Mouse (Mus musculus): Measurements from ENCODE around the gene Dcbld1. TPM values are rescaled to one million over a fixed set of nuclear protein-coding genes. Genes with fewer than 3 reads are reported as not detected.

Gene Dcbld1
- total and polyA plus RNA-seq, 3 experiments: under 0.01 TPM; not detected in 2

DNA sequence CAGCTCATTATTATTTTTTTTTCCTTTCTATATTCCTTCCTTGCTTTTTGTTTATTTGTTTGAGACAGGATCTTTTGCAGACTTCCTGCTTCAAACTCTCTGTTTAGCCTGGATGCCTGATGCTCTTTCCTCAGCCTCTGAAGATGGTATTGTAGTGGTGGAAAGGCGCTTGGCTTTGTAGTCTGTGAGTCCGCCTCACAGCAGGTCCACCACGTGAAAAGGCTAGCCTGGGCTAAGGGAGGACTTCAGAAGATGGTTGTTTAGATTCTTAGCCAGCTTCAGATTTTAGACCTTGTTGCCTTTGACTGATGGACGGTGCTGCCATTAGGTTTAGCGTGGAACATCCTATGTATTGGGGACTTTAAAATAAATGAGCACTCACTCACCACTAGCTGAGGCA is 2.0 kb downstream of the Dcbld1 start:
- 0 out of 2 replicates have a peak, but pooled peaks cover 2% of the 10 kb centered on the region for H3K9me3 ChIP-seq (replicated peaks)
- TF ChIP-seq CTCF (IDR thresholded peaks at IDR 0.05; ENCODE audit: low read depth, low read length): no peak
- no peak for TF ChIP-seq GATA1 (IDR thresholded peaks at IDR 0.05; ENCODE audit: borderline replicate concordance, low read length)
- TF ChIP-seq TAL1 (conservative IDR thresholded peaks at IDR 0.05; ENCODE audit: low read depth, low read length): no peak
- no peak for TF ChIP-seq POLR2AphosphoS5 (IDR thresholded peaks at IDR 0.05; ENCODE audit: insufficient replicate concordance, low read depth, low read length)
- no peak for TF ChIP-seq GATA2 (IDR thresholded peaks at IDR 0.05; ENCODE audit: borderline replicate concordance, low read depth, low read length)
- H3K36me3 ChIP-seq (replicated peaks): no peaks in the 10 kb centered on the region
- H3K27me3 ChIP-seq (ENCODE audit: insufficient read depth, low read length): no peaks in the 10 kb centered on the region
- no peaks in the 10 kb centered on the region for H3K4me1 ChIP-seq (ENCODE audit: insufficient read depth, low read depth, low read length)
- no peak overlapping the region for H3K4me3 ChIP-seq (ENCODE audit: low read depth, low read length)
- DNase-seq (ENCODE audit: low spot score) (no peak), ATAC-seq (ENCODE audit: extremely low read depth, insufficient number of reproducible peaks, low FRiP score, poor library complexity, severe bottlenecking) (no peak)

DNA sequence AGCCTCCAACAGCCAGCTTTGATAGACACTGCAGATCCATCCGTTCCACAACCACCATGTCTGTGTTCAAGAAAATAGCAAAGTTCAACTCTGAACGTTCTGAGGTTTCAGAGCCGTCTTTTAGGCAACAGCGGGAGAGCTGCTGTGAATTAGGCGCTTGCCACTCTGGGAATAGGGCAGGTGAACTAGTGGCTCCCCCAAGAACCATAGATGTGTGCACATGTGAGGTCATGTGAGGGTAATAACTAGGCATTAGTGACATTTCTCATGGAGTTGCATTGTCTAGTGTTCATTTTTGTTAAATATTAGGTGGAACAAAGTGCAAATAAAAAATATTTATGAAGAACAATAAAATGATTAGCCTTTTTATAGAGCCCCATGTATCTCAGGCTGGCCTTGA is 8.6 kb downstream of the Dcbld1 start:
- no peaks in the 10 kb centered on the region for H3K36me3 ChIP-seq (replicated peaks)
- no peak overlapping the region for H3K4me3 ChIP-seq (ENCODE audit: low read depth, low read length)
- H3K27me3 ChIP-seq (ENCODE audit: insufficient read depth, low read length): no peaks in the 10 kb centered on the region
- TF ChIP-seq CTCF (IDR thresholded peaks at IDR 0.05; ENCODE audit: low read depth, low read length): no peak
- TF ChIP-seq TAL1 (conservative IDR thresholded peaks at IDR 0.05; ENCODE audit: low read depth, low read length): no peak
- TF ChIP-seq GATA1 (IDR thresholded peaks at IDR 0.05; ENCODE audit: borderline replicate concordance, low read length): no peak
- TF ChIP-seq POLR2AphosphoS5 (IDR thresholded peaks at IDR 0.05; ENCODE audit: insufficient replicate concordance, low read depth, low read length): no peak
- TF ChIP-seq GATA2 (IDR thresholded peaks at IDR 0.05; ENCODE audit: borderline replicate concordance, low read depth, low read length): no peak
- ATAC-seq (ENCODE audit: extremely low read depth, insufficient number of reproducible peaks, low FRiP score, poor library complexity, severe bottlenecking) (no peak), DNase-seq (ENCODE audit: low spot score) (no peak)
- H3K4me1 ChIP-seq (ENCODE audit: insufficient read depth, low read depth, low read length): no peaks in the 10 kb centered on the region
- H3K9me3 ChIP-seq (replicated peaks): no peaks in the 10 kb centered on the region

DNA sequence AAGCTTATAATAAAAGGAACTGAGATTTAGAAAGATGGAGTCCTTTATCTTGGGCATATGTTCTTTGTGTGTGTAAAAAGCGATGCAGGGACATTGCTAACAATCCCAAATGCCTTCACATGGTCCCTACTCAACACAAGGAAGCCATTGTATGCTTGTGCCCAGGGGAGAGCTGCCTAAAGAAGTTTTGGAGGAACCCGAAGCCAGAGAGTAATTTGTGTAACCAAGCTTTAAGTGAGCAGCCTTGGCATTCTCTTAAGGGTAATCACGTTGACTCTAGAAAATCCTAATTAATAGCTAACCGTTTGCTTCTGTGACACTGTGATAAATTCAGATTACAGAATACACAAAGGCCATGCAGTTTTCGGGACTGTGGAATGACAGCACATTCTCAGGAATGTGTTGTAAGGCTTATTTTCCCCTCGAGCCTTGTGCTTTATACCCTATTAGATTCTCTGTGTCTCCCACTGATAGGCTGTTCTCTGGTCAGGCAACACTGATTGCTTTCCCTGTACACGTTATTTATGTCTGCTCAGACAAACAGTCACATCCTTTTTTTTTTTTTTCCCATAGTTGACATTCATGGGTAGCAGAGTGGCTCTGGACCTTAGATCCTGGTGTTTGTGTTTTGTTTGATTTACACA is 9.4 kb downstream of the Dcbld1 start:
- TF ChIP-seq POLR2AphosphoS5 (IDR thresholded peaks at IDR 0.05; ENCODE audit: insufficient replicate concordance, low read depth, low read length) (no peak), GATA1 (IDR thresholded peaks at IDR 0.05; ENCODE audit: borderline replicate concordance, low read length) (no peak), GATA2 (IDR thresholded peaks at IDR 0.05; ENCODE audit: borderline replicate concordance, low read depth, low read length) (no peak), CTCF (IDR thresholded peaks at IDR 0.05; ENCODE audit: low read depth, low read length) (no peak), TAL1 (conservative IDR thresholded peaks at IDR 0.05; ENCODE audit: low read depth, low read length) (no peak)
- H3K4me3 ChIP-seq (ENCODE audit: low read depth, low read length): no peak overlapping the region
- ATAC-seq (ENCODE audit: extremely low read depth, insufficient number of reproducible peaks, low FRiP score, poor library complexity, severe bottlenecking): no peak

DNA sequence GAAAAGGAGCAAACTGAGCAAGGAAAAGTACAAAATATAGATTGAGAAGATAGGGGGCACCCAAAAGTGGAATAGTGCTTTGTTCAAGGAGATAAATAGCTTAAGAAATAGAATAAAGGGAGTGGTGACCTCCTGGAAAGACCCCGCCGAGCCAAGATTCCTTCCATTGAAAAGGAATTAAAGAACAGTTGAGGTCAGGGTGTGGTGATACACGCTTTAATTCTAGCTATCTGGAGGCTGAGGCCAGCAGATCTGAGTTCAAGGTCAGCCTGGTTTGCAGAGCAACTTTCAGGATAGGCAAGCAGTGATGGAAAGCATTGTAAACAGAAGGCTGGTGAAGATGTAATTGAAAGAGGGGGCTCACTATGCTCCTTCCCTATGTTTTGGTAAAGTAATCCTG is 12.8 kb downstream of the Dcbld1 start:
- Histone ChIP-seq H3K27me3 (ENCODE audit: insufficient read depth, low read length) (no peaks in the 10 kb centered on the region), H3K4me1 (ENCODE audit: insufficient read depth, low read depth, low read length) (no peaks in the 10 kb centered on the region), H3K4me3 (ENCODE audit: low read depth, low read length) (no peak overlapping the region), H3K9me3 (replicated peaks) (no peaks in the 10 kb centered on the region), H3K36me3 (replicated peaks) (no peaks in the 10 kb centered on the region)
- ATAC-seq (ENCODE audit: extremely low read depth, insufficient number of reproducible peaks, low FRiP score, poor library complexity, severe bottlenecking): no peak
- TF ChIP-seq CTCF (IDR thresholded peaks at IDR 0.05; ENCODE audit: low read depth, low read length): no peak
- no peak for TF ChIP-seq TAL1 (conservative IDR thresholded peaks at IDR 0.05; ENCODE audit: low read depth, low read length)
- no peak for TF ChIP-seq POLR2AphosphoS5 (IDR thresholded peaks at IDR 0.05; ENCODE audit: insufficient replicate concordance, low read depth, low read length)
- TF ChIP-seq GATA1 (IDR thresholded peaks at IDR 0.05; ENCODE audit: borderline replicate concordance, low read length): no peak
- DNase-seq (ENCODE audit: low spot score): no peak

More for the DNA sequence above, 9.4 kb downstream of the Dcbld1 start:
- no peaks in the 10 kb centered on the region for H3K27me3 ChIP-seq (ENCODE audit: insufficient read depth, low read length)
- no peaks in the 10 kb centered on the region for H3K4me1 ChIP-seq (ENCODE audit: insufficient read depth, low read depth, low read length)
- DNase-seq (ENCODE audit: low spot score): no peak
- H3K36me3 ChIP-seq (replicated peaks): no peaks in the 10 kb centered on the region
- H3K9me3 ChIP-seq (replicated peaks): no peaks in the 10 kb centered on the region

DNA sequence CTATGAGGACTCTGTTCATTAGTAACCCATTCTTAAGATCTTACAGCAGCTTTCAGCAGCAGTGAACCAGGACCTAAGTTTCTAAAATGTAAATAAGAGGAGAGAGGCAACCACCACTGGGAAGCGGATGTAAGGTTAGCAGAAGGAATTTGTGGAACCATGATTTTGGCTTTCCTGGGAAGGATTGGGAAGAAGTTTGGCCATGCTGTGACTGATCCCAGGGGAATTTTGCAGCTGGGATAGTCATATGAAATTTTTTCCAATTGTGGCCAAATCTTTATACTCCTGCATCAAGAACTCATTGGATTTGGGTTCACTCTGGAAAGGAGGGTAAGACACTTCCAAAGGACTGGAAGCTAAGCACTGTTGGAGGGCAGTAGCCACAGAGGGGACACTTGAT is 18.8 kb downstream of the Dcbld1 start:
- Histone ChIP-seq H3K9me3 (replicated peaks) (no peaks in the 10 kb centered on the region), H3K27me3 (ENCODE audit: insufficient read depth, low read length) (no peaks in the 10 kb centered on the region), H3K36me3 (replicated peaks) (no peaks in the 10 kb centered on the region), H3K4me3 (ENCODE audit: low read depth, low read length) (no peak overlapping the region), H3K4me1 (ENCODE audit: insufficient read depth, low read depth, low read length) (no peaks in the 10 kb centered on the region)
- no peak for TF ChIP-seq TAL1 (conservative IDR thresholded peaks at IDR 0.05; ENCODE audit: low read depth, low read length)
- TF ChIP-seq CTCF (IDR thresholded peaks at IDR 0.05; ENCODE audit: low read depth, low read length): no peak
- TF ChIP-seq GATA1 (IDR thresholded peaks at IDR 0.05; ENCODE audit: borderline replicate concordance, low read length): no peak
- no peak for TF ChIP-seq POLR2AphosphoS5 (IDR thresholded peaks at IDR 0.05; ENCODE audit: insufficient replicate concordance, low read depth, low read length)
- TF ChIP-seq GATA2 (IDR thresholded peaks at IDR 0.05; ENCODE audit: borderline replicate concordance, low read depth, low read length): no peak
- no peak for ATAC-seq (ENCODE audit: extremely low read depth, insufficient number of reproducible peaks, low FRiP score, poor library complexity, severe bottlenecking)
- DNase-seq (ENCODE audit: low spot score): no peak

DNA sequence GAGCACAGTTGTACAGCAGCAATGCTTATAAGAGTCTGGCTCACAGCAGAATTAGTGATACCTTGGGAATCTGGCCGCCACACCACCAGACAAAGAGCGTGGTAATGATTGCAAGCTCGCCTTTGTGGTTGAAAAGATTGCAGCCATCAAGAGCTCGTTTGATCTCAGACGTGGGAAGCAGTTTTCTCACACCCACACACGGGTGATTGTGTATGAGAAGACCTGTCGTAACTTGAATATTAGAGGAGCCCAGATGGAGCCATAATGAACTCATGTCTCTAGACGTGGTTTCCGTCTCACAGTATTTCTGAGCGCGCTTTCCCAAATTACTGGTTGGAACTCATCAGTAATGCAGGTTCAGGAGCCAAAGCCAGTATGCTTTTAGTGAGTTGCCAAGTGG is 20.0 kb downstream of the Dcbld1 start:
- DNase-seq (ENCODE audit: low spot score) (no peak), ATAC-seq (ENCODE audit: extremely low read depth, insufficient number of reproducible peaks, low FRiP score, poor library complexity, severe bottlenecking) (no peak)
- Histone ChIP-seq H3K4me1 (ENCODE audit: insufficient read depth, low read depth, low read length) (no peaks in the 10 kb centered on the region), H3K36me3 (replicated peaks) (no peaks in the 10 kb centered on the region), H3K4me3 (ENCODE audit: low read depth, low read length) (no peak overlapping the region), H3K9me3 (replicated peaks) (no peaks in the 10 kb centered on the region), H3K27me3 (ENCODE audit: insufficient read depth, low read length) (no peaks in the 10 kb centered on the region)
- TF ChIP-seq GATA1 (IDR thresholded peaks at IDR 0.05; ENCODE audit: borderline replicate concordance, low read length): no peak
- no peak for TF ChIP-seq GATA2 (IDR thresholded peaks at IDR 0.05; ENCODE audit: borderline replicate concordance, low read depth, low read length)
- no peak for TF ChIP-seq TAL1 (conservative IDR thresholded peaks at IDR 0.05; ENCODE audit: low read depth, low read length)
- no peak for TF ChIP-seq CTCF (IDR thresholded peaks at IDR 0.05; ENCODE audit: low read depth, low read length)
- no peak for TF ChIP-seq POLR2AphosphoS5 (IDR thresholded peaks at IDR 0.05; ENCODE audit: insufficient replicate concordance, low read depth, low read length)
